Mouse (Mus musculus): ENCODE measurements around the gene Rap1gap.

The Rap1gap gene

GRCm38 (mm10) chr4:137663491-137663890 lies 1.0 kb upstream of the Rap1gap start:
- DNase-seq: no peak

GRCm38 (mm10) chr4:137664980-137665675 lies 602 bp downstream of the Rap1gap start:
- peak; percentile 30 for DNase-seq

- DNase-seq: no peak
Measured at GRCm38 (mm10) chr4:137665791-137666190, 1.3 kb downstream of the Rap1gap start.

DNA sequence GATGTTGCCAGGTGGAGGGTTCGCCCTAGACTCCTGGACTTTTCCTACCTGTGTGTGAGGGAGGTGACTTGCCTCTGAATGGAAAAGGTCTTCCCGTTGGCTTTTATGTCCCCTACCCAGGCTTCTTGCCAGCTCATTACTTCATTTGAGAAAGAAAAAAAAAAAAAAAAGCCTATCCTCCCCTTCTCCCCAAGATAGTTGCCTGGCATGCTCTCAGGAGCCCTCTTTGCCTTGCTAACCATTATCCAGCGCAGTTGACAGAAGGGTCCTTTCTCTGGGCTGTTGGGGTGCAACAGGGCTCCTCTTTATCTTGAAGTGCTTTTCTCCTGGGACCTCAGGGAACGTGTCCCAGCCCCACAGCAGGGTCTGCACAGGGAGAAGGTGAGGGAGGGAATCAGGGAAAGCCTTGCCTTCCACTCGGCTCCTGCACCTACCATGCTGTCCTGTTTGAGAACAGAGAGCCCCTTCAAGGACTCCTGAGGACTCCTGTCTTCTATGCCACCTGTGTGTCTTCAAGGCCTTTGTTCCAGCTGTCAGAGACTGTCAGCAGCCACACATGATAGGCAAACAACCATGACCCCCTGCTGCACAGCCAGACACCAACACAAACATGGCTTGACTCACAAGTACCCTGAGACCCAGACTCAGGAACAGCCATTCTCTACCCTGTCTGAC lies 1.9 kb downstream of the Rap1gap start:
- DNase-seq: no peak

GRCm38 (mm10) chr4:137666958-137667345 lies 2.4 kb downstream of the Rap1gap start:
- DNase-seq: no peak

DNA sequence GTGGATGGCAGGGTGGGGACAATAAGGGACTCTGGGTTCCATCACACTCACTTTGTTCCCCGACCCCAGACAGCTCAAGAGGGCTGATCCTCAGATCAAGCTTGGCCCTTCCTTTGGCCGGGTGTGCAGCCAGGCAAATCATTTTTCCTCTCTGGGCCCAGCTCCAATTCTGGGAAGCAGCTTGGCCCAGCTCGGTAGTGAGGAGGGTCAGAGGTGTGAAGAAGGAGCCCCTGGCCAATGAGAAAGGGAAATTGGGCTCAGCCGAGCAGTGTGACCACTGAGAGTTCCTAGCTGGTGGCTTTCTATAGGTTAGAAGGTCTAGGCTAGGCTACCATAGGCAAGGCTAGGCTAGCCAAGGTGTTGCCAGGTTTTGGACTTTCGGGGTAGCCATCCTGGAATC lies 3.2 kb downstream of the Rap1gap start:
- DNase-seq: peak; percentile 61

- peak; percentile 37 for DNase-seq
Measured at GRCm38 (mm10) chr4:137671711-137672500, 7.4 kb downstream of the Rap1gap start.

GRCm38 (mm10) chr4:137675566-137675965 lies 11.0 kb downstream of the Rap1gap start:
- no peak for DNase-seq

DNA sequence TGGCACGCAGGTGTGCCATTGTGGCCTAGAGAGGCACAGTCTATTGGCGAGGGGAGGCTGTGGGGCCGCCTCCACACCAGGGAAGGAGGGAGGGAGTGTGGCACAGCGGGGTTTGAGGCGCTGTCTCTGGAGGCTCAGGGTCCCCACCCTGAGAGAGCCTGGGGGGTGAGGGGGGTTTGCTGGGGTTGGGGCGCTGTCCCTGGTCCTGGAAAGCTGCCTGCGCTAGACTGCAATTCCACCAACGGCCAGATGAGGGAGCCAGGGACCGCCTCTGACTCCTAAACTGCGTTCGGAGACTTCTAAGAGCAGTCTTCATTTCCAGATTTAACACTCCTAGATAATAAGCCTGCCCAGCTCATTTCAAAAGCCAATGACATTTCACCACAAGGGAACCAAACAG lies 11.5 kb downstream of the Rap1gap start:
- peak; percentile 86 for DNase-seq

DNA sequence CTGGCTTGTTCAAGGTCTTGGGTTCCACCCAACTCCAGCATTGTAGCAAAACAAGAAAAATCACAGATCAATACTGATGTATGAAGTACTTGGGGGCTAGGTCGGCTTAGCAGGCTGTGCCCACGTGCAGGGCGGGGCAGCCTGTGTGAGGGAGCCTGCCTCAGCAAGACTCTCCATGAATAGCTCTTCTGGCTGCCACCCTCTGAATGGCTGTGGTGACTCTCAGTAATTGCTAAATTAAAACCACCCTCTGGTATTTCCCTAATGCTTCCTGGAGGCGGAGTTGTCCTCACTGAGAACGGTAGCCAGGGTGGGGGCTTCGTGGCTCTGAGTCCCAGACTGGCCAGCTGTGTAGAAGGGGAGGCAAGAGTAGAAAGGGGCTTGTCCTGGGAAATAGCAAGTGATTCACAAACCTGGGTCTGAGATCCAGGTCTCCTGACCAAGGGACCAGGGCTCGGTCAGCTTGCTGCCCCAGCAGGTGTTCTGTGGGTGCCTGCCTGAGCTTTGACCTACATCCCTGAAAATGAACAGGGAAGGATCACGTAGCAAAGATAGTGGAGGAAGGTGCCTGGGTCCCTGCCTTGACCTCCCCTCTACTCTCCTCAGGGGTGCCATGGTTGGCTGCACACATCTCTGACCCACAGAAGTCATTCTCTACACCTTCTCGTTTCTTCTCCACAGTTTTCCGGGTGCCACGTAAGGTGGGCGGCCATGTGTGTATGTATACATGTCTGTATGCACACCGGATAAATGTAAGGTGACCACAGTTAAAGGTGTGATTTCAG lies 12.4 kb downstream of the Rap1gap start:
- no peak for DNase-seq

GRCm38 (mm10) chr4:137677906-137678305 lies 13.4 kb downstream of the Rap1gap start:
- no peak for DNase-seq

DNA sequence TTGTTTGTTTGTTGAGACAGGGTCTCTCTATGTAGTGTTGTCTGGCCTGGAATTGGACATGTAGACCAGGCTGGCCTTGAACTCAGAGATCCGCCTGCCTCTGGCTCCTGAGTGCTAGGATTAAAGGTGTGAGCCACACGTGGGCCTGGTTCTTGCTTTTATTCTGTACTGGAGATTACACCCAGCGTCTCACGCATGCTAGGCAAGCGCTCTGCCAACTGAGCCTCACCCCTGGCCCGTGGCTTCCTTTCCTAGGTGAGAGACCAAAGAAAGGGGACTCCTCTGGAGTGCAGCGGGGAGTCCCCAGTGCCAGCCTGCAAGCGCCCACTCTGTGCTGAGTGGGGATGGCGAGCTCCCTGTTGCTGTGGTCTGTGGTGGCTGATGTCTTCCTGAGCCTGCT lies 14.0 kb downstream of the Rap1gap start:
- no peak for DNase-seq

GRCm38 (mm10) chr4:137679979-137680550 lies 15.5 kb downstream of the Rap1gap start:
- DNase-seq: no peak

DNA sequence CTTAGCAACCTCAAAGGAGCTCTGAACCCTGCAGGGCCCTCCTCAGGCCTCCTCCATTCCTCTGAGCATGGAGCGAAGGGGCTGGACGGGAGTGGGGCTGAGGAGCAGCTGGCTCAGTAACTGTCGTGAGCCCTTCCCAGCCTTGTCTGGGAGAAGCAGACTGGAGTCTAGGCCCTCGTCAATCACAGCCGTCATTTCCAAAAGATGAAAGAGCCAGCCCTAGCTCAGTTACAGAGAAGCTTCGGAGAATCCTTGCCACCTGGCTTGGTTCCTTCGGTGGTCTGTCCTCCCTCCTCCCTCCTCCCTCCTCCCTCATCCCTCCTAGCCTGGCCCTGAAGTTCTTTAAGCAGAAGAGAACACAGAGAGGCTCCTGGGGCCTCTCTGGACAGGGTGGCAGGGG lies 16.2 kb downstream of the Rap1gap start:
- no peak for DNase-seq

DNA sequence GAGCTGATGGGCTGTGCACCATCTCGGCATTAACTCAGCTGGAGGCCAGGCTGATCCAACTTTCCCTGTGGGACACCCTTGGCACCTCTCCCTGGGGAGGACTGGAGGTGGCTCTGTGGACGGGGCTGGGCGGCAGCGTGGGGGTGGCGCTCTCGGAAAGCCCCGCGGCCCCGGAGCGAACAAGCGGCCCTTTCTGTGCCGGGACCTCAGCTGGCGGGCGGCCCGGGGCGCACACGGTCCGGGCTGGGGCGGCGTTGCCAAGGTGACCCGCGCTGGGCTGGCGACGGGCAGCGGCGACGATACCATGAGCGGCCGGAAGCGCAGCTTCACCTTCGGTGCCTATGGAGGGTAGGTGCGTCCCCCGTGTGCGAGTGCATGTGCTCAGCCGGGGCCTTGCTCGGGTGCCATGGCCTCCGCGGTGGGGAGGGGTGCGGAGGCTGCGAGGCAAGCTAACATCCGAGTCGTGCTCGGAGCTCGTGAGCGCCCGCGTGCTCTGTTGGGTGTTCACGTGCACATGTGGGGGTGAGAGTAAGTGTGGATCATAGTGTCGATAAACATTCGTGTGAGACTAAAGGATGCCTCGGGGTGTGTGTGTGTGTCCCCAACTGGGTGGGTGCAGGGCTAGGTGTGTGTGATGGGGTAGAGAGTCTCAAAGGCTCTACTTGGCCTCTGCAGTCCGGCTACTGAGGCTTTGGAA lies 17.0 kb downstream of the Rap1gap start:
- DNase-seq: peak; percentile 59

DNA sequence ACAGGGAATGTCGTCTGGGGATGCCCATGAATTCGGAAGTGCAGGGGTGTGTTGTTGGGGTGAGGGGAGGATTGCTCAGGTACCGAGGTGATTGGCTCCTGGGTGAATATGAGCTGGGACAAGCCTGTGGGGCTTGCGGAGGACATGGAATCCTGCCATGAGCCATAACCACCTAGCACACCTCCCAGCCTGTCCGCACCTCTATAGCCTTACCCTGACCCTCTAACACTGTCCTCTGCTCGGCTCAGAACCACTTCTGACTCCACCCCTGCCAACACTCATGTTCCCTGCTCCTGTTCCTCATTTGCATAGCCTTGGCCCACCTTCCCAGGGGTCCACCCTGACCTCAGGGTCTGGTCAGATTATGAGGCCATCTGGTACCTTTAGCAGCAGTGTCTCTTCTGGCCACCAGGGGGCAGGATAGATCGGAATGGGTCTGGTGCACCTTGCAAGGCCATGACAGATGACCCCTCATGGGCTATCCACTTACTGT lies 18.5 kb downstream of the Rap1gap start:
- DNase-seq: peak; percentile 73

DNA sequence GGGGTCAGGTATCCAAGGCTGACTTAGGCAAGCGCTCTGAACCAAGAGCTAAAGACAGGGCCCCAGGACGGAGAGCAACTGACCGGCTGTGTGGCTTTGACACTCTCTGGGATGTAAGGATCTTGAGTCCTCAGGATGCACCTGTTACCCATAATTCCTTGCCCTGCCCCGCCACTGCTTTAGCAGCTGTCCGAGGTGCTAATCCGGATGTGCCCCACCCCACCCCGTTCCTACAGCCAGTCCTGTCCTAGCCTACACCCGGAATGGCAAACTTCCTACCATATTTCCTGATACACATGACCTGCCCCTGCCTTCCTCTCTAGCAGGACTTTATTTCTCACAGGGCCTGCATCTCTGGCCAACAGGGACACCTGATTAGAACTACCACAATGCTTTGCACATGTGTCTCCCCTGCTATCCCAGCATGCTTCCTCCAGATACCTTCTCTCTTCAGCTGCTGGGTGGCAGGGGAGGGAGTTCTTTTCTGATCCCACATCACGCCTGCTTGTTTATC lies 20.4 kb downstream of the Rap1gap start:
- no peak for DNase-seq

DNA sequence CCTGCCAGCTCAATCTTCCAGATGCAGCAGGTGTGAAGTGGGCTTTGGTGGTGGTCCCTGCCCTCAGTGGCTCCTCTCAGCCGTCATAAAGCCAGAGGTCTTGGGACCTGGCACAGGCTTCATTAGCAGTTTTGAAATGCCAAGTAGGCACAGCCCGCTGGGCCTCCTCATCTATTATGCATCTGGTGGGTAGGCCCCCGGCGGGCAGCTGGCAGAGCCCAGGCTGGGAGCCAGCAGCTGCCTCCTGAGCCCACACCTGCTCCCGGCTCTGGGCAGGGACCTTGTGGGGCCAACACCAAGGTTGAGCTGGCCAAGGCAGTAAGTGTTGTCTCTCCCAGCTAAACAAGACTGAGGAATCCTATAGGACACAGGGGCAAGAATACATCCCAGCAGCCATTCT lies 21.8 kb downstream of the Rap1gap start:
- DNase-seq: peak; percentile 57

- no peak for DNase-seq
Measured at GRCm38 (mm10) chr4:137687234-137687825, 22.8 kb downstream of the Rap1gap start.

GRCm38 (mm10) chr4:137692107-137692902 lies 27.8 kb downstream of the Rap1gap start:
- no peak for DNase-seq
